Mouse (Mus musculus) CH12.LX (cell line): ENCODE results near the gene Gkn3. TPM values are rescaled to one million over a fixed set of nuclear protein-coding genes. Genes with fewer than 3 reads are reported as not detected.

Source experiments
- DNase-seq: peaks from one replicate; pipeline ENCODE4 v3.0.0-alpha.2; 2013; ENCODE audit errors: extremely low read depth
- H3K27ac ChIP-seq: 2 replicates; pipeline ENCODE4 v1.5.1; 2012; ENCODE audit warnings: low read depth, mild to moderate bottlenecking, control low read depth, moderate library complexity; ENCODE audit not compliant: insufficient read depth
- H3K27me3 ChIP-seq: replicated peaks from 2 replicates; pipeline ENCODE3; 2012; ENCODE audit warnings: inconsistent platforms
- H3K36me3 ChIP-seq, 2 experiments: replicated peaks in 1 of 2; 2 replicates each; pipeline versions ENCODE3 to v1.6.1; 2012; ENCODE audit warnings: inconsistent platforms in 1 of 2, low read length in 1 of 2, mild to moderate bottlenecking in 1 of 2, mixed read lengths in 1 of 2, moderate library complexity in 1 of 2; ENCODE audit not compliant: control insufficient read depth in 1 of 2, insufficient read depth in 1 of 2
- H3K4me1 ChIP-seq, 2 experiments: 2 replicates each; pipeline ENCODE4 v1.6.1; 2012; ENCODE audit warnings: inconsistent platforms in 1 of 2, moderate library complexity in 1 of 2; ENCODE audit not compliant: insufficient read depth in 2 of 2, control insufficient read depth in 1 of 2
- H3K4me2 ChIP-seq: 2 replicates; pipeline ENCODE4 v1.6.1; 2012; ENCODE audit warnings: low read depth, mild to moderate bottlenecking, control low read depth; ENCODE audit not compliant: poor library complexity, insufficient read depth, severe bottlenecking
- H3K4me3 ChIP-seq, 3 experiments: fragments of 150-350 bp in 1 of 3; sonication (generic) in 1 of 3; replicated peaks in 1 of 3; 2 replicates each; pipeline versions ENCODE3 to v1.5.1; 2011 to 2012; ENCODE audit warnings: low read depth in 2 of 3, low read length in 2 of 3, mild to moderate bottlenecking in 2 of 3, moderate library complexity in 2 of 3, control low read depth in 1 of 3, improper control_type of control experiment in 1 of 3, inconsistent platforms in 1 of 3, mixed read lengths in 1 of 3; ENCODE audit not compliant: poor library complexity in 1 of 3
- H3K79me2 ChIP-seq: replicated peaks from 2 replicates; pipeline ENCODE4 v1.6.1; 2012; ENCODE audit warnings: mild to moderate bottlenecking, moderate library complexity; ENCODE audit not compliant: control insufficient read depth, poor library complexity, insufficient read depth, severe bottlenecking; ENCODE audit errors: extremely low read depth
- H3K9ac ChIP-seq: 2 replicates; pipeline ENCODE4 v1.6.1; 2012; ENCODE audit warnings: low read depth, mild to moderate bottlenecking, control low read depth, moderate library complexity; ENCODE audit not compliant: insufficient read depth
- H3K9me3 ChIP-seq: replicated peaks from 2 replicates; pipeline ENCODE3; 2012; ENCODE audit warnings: low read length, inconsistent platforms, mixed read lengths
- BHLHE40 ChIP-seq: IDR thresholded peaks from 2 replicates; pipeline ENCODE4 v1.6.1; 2011; ENCODE audit warnings: mild to moderate bottlenecking, low read depth, low read length, improper control_type of control experiment
- CHD1 ChIP-seq: IDR thresholded peaks from 2 replicates; pipeline ENCODE4 v1.6.1; 2012; ENCODE audit warnings: low read depth, low read length, improper control_type of control experiment, inconsistent platforms
- CTCF ChIP-seq, 2 experiments: IDR thresholded peaks in 1 of 2; conservative IDR thresholded peaks in 1 of 2; 2 replicates each; pipeline ENCODE4 v1.5.1; 2011 to 2012; ENCODE audit warnings: low read depth in 2 of 2, low read length in 2 of 2, improper control_type of control experiment in 1 of 2, inconsistent platforms in 1 of 2, mild to moderate bottlenecking in 1 of 2, moderate library complexity in 1 of 2
- ETS1 ChIP-seq: conservative IDR thresholded peaks from 2 replicates; pipeline ENCODE4 v1.6.1; 2012; ENCODE audit warnings: low read depth, mild to moderate bottlenecking, inconsistent platforms, low read length, improper control_type of control experiment, moderate library complexity
- GABPA ChIP-seq: IDR thresholded peaks from 2 replicates; pipeline ENCODE4 v1.6.1; 2012; ENCODE audit warnings: low read depth, low read length, improper control_type of control experiment, inconsistent platforms; ENCODE audit not compliant: insufficient replicate concordance
- IRF4 ChIP-seq: IDR thresholded peaks from 2 replicates; pipeline ENCODE4 v1.6.1; 2014; ENCODE audit warnings: low read depth, mild to moderate bottlenecking, inconsistent platforms, low read length, improper control_type of control experiment
- JUN ChIP-seq: IDR thresholded peaks from 2 replicates; pipeline ENCODE4 v1.6.1; 2011; ENCODE audit warnings: low read depth, mild to moderate bottlenecking, low read length, improper control_type of control experiment, moderate library complexity; ENCODE audit not compliant: insufficient read depth
- KAT2A ChIP-seq: IDR thresholded peaks from 2 replicates; pipeline ENCODE4 v1.6.1; 2012; ENCODE audit warnings: low read length, improper control_type of control experiment, inconsistent platforms; ENCODE audit not compliant: insufficient replicate concordance
- MAFK ChIP-seq: IDR thresholded peaks from 2 replicates; pipeline ENCODE4 v1.6.1; 2011; ENCODE audit warnings: low read length, improper control_type of control experiment; ENCODE audit not compliant: insufficient replicate concordance
- MAX ChIP-seq: IDR thresholded peaks from 2 replicates; pipeline ENCODE4 v1.6.1; 2011; ENCODE audit warnings: low read length, improper control_type of control experiment
- MAZ ChIP-seq: IDR thresholded peaks from 2 replicates; pipeline ENCODE4 v1.6.1; 2012; ENCODE audit warnings: low read depth, mild to moderate bottlenecking, inconsistent platforms, low read length, improper control_type of control experiment, moderate library complexity
- MEF2A ChIP-seq: IDR thresholded peaks from 2 replicates; pipeline ENCODE4 v1.6.1; 2014; ENCODE audit warnings: low read depth, mild to moderate bottlenecking, inconsistent platforms, low read length, improper control_type of control experiment, borderline replicate concordance
- MXI1 ChIP-seq: IDR thresholded peaks from 2 replicates; pipeline ENCODE4 v1.6.1; 2011; ENCODE audit warnings: mild to moderate bottlenecking, low read depth, low read length, improper control_type of control experiment
- MYC ChIP-seq: IDR thresholded peaks from 2 replicates; pipeline ENCODE4 v1.6.1; 2011; ENCODE audit warnings: low read depth, mild to moderate bottlenecking, improper control_type of control experiment, low read length
- NELFE ChIP-seq: IDR thresholded peaks from 2 replicates; pipeline ENCODE4 v1.6.1; 2011; ENCODE audit warnings: low read depth, low read length, improper control_type of control experiment
- NRF1 ChIP-seq: IDR thresholded peaks from 2 replicates; pipeline ENCODE4 v1.6.1; 2014; ENCODE audit warnings: low read depth, mild to moderate bottlenecking, inconsistent platforms, low read length, improper control_type of control experiment, moderate library complexity
- PAX5 ChIP-seq: IDR thresholded peaks from 2 replicates; pipeline ENCODE4 v1.6.1; 2012; ENCODE audit warnings: low read length, inconsistent platforms, mixed read lengths
- POLR2A ChIP-seq: IDR thresholded peaks from 2 replicates; pipeline ENCODE4 v1.6.1; 2011; ENCODE audit warnings: low read depth, mild to moderate bottlenecking, improper control_type of control experiment, low read length
- RCOR1 ChIP-seq: conservative IDR thresholded peaks from 2 replicates; pipeline ENCODE4 v1.6.1; 2012; ENCODE audit warnings: low read depth, mild to moderate bottlenecking, inconsistent platforms, low read length, improper control_type of control experiment
- SIN3A ChIP-seq: IDR thresholded peaks from 2 replicates; pipeline ENCODE4 v1.6.1; 2012; ENCODE audit warnings: low read length, improper control_type of control experiment, inconsistent platforms
- TBP ChIP-seq: conservative IDR thresholded peaks from 2 replicates; pipeline ENCODE4 v1.6.1; 2011; ENCODE audit warnings: low read depth, low read length, improper control_type of control experiment
- UBTF ChIP-seq: IDR thresholded peaks from 2 replicates; pipeline ENCODE4 v1.6.1; 2012; ENCODE audit warnings: low read depth, mild to moderate bottlenecking, inconsistent platforms, low read length, improper control_type of control experiment, moderate library complexity
- USF1 ChIP-seq: IDR thresholded peaks from 2 replicates; pipeline ENCODE4 v1.6.1; 2014; ENCODE audit warnings: low read depth, mild to moderate bottlenecking, inconsistent platforms, low read length, improper control_type of control experiment
- USF2 ChIP-seq: conservative IDR thresholded peaks from 2 replicates; pipeline ENCODE4 v1.6.1; 2011; ENCODE audit warnings: low read depth, low read length, improper control_type of control experiment
- ZC3H11A ChIP-seq: IDR thresholded peaks from 2 replicates; pipeline ENCODE4 v1.6.1; 2012; ENCODE audit warnings: low read depth, mild to moderate bottlenecking, inconsistent platforms, low read length, improper control_type of control experiment
- ZKSCAN1 ChIP-seq: IDR thresholded peaks from 2 replicates; pipeline ENCODE4 v1.6.1; 2012; ENCODE audit warnings: low read depth, inconsistent platforms, low read length, improper control_type of control experiment, borderline replicate concordance
- ZMIZ1 ChIP-seq: IDR thresholded peaks from 2 replicates; pipeline ENCODE4 v1.6.1; 2012; ENCODE audit warnings: low read depth, mild to moderate bottlenecking, inconsistent platforms, low read length, improper control_type of control experiment
- ZNF384 ChIP-seq: IDR thresholded peaks from 2 replicates; pipeline ENCODE4 v1.6.1; 2012; ENCODE audit warnings: low read depth, low read length, improper control_type of control experiment, inconsistent platforms
- dilution Hi-C: fragments of 300-500 bp; cut with MboI; formaldehyde crosslinking; loops from 2 replicates; pipeline ENCODE4 v1.14.3; 2020; ENCODE audit warnings: low sequenced_read_pairs; ENCODE audit not compliant: extremely low pct_unique_long_range_greater_than_20kb, extremely low pct_ligation_motif_present
- in situ Hi-C: fragments of 300-500 bp; cut with MboI; formaldehyde crosslinking; loops from 3 replicates; pipeline ENCODE4 v1.14.3; 2019; ENCODE audit warnings: low sequenced_read_pairs, low pct_ligation_motif_present, low pct_unique_long_range_greater_than_20kb, mixed read lengths
- polyA plus RNA-seq: library from polyadenylated mRNA; unstranded; fragments of >175 nt; gene quantifications from 2 replicates; pipeline ENCODE4 v1.2.1, GENCODE M21; 2012; ENCODE audit warnings: low read depth; ENCODE audit not compliant: insufficient read length
- total RNA-seq, 2 experiments: library from RNA; depleted of rRNA; stranded (reverse); fragments of 300-350 nt in 1 of 2; fragments of >200 nt in 1 of 2; gene quantifications; 2 replicates each; pipeline ENCODE4 v1.2.3; 2012 to 2014

The Gkn3 gene
- not detected in 2 replicates for total RNA-seq (2012; rRNA removed)
- total RNA-seq (2014; rRNA removed): 0.42 TPM in 1 of 2 replicates, not detected in the other
- not detected in 2 replicates for polyA plus RNA-seq

GRCm38 (mm10) chr6:87388877-87389276 lies at the start of gene Gkn3:
TSS of gene Gkn3 (minus strand) at chr6:87388935.
- Histone ChIP-seq H3K36me3 (no peaks in the 10 kb centered on the region), H3K9ac (no peak within 1 kb of the TSS), H3K4me2 (no peak within 1 kb of the TSS), H3K79me2 (no peaks in the 10 kb centered on the region), H3K4me3 (no peak within 1 kb of the TSS), H3K27ac (no peak within 1 kb of the TSS), H3K4me1 (peaks cover 2 to 39% of the 10 kb centered on the region in 2 experiments; a peak in 3 of 4 replicates), H3K27me3 (peaks cover 5% of the 10 kb centered on the region), H3K9me3 (no peaks in the 10 kb centered on the region)
- DNase-seq: no peak
- dilution Hi-C loops (no loop called here), in situ Hi-C loops (no loop called here)
- TF ChIP-seq ETS1: no peak
- no peak for TF ChIP-seq JUN
- TF ChIP-seq CHD1: no peak
- no peak for TF ChIP-seq PAX5
- TF ChIP-seq GABPA: no peak
- TF ChIP-seq SIN3A: no peak
- TF ChIP-seq USF1: no peak
- TF ChIP-seq ZMIZ1: no peak
- TF ChIP-seq UBTF: no peak
- no peak for TF ChIP-seq MXI1
- TF ChIP-seq ZKSCAN1: no peak
- no peak for TF ChIP-seq ZC3H11A
- no peak for TF ChIP-seq RCOR1
- TF ChIP-seq NRF1: no peak
- no peak for TF ChIP-seq MAX
- no peak for TF ChIP-seq NELFE
- no peak for TF ChIP-seq BHLHE40
- no peak for TF ChIP-seq IRF4

- dilution Hi-C loops (no loop called here), in situ Hi-C loops (no loop called here)
- Histone ChIP-seq H3K4me1 (no peaks in the 10 kb centered on the region), H3K4me3 (no peak overlapping the region), H3K9me3 (peaks cover 7% of the 10 kb centered on the region), H3K27me3 (no peaks in the 10 kb centered on the region), H3K79me2 (no peaks in the 10 kb centered on the region), H3K27ac (no peak overlapping the region), H3K9ac (no peak overlapping the region), H3K4me2 (no peak overlapping the region), H3K36me3 (no peaks in the 10 kb centered on the region)
- DNase-seq: no peak
- TF ChIP-seq ETS1 (peak; percentile 32; the same call in 1 of the 2 replicates), NRF1 (peak; percentile 55), TBP (no peak), BHLHE40 (peak; percentile 44), JUN (no peak), ZMIZ1 (no peak), ZKSCAN1 (no peak), ZC3H11A (no peak), MEF2A (peak; percentile 42; the same call in 1 of the 2 replicates), MAFK (no peak), USF1 (no peak), GABPA (no peak), ZNF384 (no peak), USF2 (no peak), CTCF (conservative IDR thresholded peaks at IDR 0.05 in 1 of 2, IDR thresholded peaks at IDR 0.05 in 1 of 2; ENCODE audit: low read depth in 2 of 2, low read length in 2 of 2) (no peak), MYC (no peak), POLR2A (no peak), CHD1 (no peak), SIN3A (no peak), MAZ (no peak), KAT2A (no peak)
Observed at GRCm38 (mm10) chr6:87436745-87437144, 48.0 kb upstream of the Gkn3 start.
